Mouse (Mus musculus) lung, postnatal 4 days (tissue): ENCODE results near the gene Fam57b.

ENCODE experiments used
- DNase-seq, 2 experiments: peaks; one replicate each; pipeline ENCODE4 v3.0.0; 2021

The Fam57b gene

DNA sequence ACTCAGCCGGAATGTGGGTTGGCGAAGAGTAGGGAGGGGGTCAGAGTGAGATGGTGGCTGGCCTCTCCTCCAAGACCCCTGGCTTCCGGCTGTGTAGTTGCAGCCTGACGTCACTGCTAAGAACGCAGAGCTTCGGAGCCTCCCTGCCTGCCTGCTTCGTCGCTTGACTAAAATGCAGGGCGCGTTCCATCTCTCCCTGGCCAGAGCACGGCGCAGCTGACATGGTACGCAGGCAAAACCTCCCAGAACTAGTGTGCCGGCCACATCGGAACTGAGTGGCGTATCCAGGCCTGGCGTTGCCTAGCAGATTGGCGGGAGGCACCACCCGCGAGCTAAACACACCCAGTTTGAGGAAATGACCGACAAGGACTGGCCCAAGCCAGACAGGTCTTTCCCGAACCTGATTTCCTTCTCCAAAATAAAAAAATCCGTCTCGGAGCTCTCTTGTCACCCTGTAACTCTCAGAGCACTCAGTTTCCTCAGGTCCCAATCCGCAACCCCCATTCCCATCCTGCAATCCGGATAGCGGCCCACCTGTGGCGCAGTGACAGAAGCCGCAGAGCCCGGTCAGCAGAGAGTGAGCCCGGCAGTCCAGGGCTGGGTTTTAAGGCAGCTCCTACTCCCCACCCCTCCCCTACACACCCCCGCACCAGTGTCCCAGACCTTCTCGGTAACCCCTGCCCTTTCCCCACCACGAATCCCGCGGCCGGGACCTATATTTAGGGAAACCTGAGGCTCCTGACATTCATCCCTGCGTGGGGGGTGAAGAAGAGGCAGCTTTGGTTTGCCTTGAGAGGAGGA, 2.2 kb downstream of the Fam57b start:
- DNase-seq, result no peak

DNA sequence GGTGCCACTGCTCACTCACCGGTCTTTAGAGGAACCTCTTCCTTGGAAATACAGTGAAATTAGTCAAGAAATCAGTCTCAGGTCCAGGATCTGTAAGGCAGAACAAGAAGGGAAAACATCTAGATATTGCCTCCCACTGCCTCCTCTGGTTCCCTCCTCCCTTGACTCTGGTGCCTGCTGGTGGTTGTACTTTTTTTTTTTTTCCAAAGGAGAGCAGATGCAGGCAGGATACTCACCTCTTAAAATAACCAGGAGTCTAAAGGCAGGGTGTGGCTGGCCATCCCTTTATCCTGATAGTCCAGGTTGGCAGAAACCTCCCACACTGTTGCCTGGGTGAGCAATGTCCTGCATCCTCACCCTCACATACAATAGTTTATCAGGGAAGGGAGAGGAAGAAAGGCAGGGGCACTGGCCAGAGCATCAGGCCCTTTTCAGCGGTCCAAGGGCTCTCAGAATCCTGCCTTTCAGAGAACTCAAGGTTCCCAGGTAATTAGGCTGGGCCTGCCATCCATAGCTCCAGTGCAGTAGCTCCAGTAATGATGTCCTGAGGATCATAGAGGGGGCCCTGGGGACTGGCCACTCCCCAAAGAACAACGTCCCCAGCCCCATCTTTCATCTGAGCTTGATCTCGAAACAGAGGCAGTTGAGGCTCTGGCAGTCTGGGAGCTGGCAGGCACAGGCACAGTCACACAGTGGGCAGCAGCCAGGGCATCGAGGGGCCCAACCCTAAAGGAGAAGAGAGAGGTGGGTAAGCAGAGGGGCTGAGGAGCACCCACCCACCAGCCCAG, 3.0 kb downstream of the Fam57b start:
- no peak for DNase-seq

DNA sequence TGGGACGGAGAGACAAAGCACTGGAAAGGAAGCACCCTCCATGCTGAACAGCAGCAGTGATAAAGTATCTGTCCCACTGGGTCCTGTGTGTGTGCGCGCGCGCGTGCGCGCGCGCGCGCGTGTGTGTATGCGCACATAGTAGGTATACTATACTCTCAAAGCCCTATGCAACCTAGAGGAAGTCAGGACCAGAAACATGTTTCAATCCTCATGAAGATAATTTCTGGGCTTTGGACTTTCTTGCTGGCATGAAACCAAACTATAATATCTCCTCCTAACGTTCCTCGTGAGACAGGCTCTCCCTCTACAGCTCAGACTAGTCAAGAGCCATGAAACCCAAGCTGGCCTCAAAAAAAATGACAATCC, 3.6 kb downstream of the Fam57b start:
- DNase-seq, result no peak

DNA sequence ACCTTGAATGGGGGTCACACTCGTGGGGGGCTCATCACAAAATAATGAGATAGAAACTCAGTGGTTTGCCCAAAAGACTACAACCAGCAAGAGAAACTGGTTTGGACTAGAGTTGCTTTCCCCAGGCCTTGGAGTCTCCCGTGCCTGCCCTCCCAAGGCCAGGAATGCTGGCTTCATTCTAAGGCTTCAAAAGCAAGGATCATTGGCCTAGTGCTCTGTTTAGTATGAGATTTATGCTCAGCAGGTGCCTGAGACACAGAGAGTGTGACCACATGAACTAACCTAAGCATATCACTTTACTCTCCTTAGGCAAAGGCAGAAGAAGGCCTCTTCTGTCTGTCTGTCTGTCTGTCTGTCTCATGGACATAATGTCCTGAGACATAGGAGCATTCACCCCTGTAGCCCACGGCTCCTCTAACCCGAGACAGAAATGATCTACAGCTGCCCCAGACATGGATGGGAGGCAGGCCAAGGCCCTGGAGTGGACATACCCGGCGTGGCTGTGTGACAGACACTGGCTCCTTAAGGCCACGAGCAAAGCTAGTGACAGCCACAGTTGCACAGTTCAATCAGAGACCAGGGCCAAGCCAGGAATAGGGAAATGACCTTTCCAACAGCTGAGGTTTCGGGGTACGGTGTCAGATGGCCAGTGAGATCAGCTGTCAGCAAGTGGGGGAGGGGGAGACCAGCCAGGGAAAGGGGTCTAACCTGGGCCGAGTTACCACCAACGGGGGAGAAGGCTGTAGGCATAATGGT, 4.8 kb downstream of the Fam57b start:
- no peak for DNase-seq

DNA sequence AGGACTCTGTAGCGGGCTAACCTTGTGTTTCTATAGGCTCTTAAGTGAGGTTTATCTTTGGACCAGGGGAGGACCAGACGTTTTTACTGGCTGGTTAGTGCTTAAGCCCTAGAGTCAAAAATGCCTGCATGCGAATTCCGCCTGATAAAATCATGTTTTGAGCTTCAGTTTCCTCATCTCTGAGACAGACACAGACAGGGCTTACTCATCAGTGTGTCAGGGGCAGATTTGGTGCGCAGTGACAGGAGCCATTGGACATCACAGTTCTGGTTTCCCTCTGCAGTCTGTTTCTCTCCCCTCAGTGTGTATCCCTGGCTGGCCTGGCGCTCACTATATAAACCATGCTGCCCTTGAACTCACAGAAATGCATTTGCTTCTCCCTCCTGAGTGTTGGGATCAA, 5.7 kb downstream of the Fam57b start:
- DNase-seq, result no peak

DNA sequence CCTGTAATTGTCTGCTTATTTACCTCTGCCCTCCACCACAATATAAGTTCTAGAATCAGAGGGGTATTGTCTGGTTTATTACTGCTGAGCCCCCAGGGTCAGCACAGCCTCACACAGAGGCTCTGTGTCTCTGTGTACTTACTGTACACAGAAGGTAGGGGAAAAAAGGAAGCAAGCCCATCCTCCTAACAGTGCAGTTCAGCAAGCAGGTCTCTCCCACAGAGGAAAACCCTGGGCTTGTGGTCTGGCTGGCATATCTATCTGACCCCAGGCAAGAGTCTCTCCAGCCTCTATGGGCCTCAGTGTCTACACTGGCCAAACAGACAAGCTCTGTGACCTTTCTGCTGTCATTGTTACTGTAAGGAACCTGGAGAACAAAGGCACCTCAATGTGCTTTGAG, 6.3 kb downstream of the Fam57b start:
- no peak for DNase-seq

DNA sequence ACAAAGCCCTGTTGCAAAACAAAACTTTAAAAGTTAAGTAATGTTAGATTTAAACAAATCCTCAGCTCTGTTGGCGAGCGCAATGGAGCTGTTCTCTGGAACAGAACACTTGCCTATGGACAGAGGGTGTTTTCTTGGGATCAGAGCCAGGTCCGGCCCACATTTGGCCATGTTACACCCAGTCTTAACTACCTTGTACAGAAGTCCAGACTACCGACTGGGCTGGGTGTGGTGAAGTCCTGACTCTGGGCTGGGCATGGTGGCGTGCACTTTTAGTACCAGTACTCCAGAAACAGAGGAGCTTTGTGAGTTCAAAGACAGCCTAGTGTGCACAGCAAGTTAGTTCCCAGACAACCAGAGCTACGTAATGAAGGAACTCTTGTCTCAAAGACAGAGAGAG, 9.5 kb downstream of the Fam57b start:
- DNase-seq, result peak; percentile 53 to 75

DNA sequence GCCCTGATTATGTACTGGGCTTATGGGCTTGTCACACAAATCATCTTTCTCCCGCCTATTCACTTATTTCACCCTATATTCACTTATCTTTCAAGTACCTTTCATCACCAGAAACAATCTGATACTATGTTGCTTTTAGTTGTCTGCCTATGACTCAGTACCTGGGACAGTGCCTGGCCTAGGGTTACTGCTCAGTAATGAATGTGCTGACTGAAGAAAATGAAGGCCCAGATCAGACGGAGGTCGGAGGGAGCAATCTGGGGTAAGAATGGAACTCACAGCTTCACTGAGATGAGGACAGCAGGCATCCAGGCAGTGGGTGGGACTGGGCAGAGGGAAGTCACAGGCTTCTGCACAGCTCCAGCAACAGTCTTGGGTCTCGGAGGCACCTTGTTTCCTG, 9.9 kb downstream of the Fam57b start:
- DNase-seq, result no peak

DNA sequence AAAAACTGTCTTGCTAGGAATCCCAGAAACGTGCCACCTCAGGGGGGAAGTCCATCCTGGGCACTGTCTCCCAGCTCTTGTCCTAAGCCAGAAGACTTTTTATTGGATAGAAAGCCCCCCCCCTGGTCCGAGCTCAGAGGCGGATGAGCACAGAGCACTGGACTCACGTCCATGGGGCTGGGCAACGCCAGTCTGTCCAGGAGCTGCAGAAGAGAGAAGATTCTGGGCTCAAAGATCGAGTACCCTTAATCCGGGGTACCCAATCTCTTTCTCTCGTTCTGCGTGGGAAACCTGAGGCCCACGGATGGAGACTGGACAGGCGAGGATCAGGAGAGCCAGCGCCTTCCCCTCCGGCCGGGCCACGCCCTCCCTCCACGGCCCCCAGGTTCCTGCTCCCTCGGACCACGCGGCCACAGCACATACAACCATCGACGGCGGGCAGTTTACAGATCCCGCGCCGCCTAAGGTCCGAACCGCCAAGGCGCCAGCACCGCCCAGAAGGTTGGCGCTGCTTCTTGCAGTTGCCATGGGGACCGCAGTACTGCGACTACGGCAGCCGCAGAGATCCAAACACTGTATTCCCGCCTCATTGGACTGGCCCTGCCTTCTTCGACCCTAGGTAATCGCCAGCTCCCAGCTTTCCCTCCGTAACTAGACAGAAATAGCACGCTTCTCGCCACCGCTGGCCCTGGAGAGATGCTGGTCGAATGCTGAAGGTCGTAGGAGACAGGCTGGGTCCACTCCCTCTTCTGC, 11.4 kb downstream of the Fam57b start:
- peak; percentile 87 to 92 for DNase-seq

DNA sequence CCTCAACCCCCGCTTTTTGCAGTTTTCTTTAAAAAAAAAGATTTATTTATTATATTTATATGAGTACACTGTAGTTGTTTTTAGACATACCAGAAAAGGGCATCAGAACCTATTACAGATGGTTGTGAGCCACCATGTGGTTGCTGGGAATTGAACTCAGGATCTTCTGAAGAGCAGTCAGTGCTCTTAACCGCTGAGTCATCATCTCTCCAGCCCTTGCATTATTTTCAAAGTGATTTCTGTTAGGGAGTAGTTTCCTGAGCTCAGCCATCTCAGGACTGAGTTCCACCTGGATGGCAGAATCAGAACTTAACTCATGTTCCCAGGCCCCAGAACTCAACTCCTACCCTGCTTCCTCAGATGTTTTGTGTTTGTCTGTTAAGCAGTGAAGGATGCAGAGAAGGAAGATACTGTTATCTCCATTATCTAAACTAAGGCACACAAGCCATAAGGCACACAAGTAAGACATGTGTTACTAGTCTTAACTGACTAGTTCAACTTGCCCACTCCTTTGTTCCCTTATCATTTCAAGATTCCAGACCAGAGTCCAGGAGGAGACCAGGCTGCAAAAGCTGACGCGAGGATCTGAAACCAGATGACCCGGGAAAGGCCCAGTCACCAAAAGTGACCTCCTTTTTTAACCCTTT, 12.4 kb downstream of the Fam57b start:
- no peak for DNase-seq

DNA sequence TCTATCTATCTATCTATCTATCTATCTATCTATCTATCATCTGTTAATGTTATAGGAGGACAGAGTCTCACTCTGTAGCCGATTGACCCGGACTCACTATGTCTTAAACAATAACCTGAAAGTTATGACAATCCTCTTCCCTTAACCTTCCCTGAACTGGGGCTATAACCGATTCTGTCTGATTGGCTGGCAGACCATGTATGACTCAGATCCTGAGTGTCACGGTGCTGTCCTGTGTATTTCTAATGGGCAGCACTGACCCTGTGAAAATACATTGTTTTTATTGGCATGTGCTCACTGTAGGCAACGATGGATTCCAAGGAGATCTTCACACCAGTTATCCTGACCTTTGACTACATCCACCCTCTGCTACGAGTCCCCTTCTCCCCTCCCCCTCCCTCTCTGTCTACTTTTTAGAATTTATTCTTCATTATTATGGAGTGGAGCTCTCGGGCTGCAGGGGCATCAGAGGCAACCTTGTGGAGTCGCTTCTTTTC, 18.3 kb downstream of the Fam57b start:
- no peak for DNase-seq

DNA sequence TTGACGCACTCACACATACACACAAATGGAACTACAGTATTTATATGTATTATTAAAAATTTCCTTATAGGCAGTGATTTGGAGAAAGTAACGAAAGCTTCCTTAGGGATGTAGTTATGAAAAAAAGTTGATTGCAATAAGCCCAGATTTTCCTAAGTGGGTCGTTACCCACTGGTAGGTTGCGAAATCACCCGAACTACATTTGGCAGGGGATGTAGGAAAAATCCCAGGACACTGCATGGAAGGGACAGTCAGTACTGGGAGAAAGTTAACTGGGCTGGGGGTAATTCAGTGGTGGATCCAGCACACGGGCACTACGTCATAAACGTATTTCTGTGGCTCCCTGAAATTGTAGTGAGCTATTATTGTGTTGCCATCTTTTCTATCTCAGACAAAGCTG, 19.0 kb downstream of the Fam57b start:
- DNase-seq, result no peak

DNA sequence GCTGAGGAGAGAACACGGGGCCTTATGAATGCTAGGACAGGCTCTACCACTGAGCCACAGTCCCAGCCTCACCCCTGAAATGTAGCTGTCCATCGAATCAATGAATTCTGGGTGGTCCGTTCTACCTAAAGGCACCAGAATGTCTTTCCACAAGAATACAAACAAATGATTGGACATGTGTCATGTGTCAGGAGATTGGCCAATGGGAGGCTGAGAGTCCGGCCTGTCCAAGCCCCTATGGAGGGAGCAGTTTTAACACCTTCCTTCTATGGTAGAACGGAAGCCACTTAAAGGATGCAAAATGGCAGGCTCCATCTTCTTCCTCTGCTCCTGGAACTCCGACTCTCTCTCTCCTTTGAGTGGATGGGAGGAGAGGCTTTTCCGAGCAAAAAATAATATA, 20.1 kb downstream of the Fam57b start:
- DNase-seq, result no peak

DNA sequence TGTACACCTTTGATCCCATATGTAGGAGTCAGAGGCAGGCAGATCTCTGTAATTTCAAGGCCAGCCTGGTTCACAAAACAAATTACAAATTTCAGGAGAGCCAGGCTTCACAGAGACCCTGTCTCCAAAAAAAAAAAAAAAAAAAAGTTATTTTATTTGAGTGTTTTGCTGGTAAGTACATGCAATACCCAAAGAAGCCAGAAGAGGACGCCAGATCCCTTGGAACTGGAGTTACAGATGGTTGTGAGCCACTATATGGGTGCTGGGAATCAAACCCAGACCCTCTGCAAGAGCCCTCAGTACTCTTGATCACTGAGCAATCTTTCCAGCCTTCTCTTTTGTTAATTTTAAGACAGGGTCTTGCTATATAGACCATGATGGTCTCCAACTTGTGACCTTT, 21.4 kb downstream of the Fam57b start:
- no peak for DNase-seq

DNA sequence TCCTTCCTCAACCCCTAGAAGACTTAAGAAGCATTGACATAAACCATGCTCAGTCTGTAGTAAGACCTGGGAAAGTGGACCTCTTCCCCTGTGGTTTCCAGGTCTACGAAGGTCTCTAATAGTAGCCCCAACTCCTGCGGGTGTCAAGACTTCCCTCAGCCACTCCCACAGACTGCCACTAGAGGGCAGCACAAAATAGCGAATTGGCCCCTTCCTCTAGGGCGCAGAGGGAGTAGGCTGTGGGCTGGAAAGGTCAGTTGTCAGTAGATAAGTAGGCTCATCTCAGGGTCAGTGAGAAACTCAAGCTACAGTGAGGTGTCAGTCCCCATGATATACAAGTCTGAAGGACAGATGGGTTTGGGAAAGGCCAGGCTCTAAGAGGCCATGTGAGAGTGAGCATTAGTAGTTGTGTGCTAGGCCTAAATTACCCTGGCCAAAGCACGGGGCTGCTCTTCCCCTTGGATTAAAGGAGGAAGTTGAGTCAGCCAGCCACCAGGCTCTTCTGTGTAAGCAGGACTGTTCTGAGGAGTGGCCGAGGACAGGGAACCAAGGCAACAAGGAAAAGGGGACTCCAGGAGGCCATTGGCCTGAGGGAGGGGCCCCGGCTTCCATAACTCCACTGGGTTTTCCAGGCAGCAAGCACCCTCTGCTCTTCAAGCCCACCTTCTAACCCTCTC, 24.5 kb downstream of the Fam57b start:
- DNase-seq, result peak; percentile 66 to 87

DNA sequence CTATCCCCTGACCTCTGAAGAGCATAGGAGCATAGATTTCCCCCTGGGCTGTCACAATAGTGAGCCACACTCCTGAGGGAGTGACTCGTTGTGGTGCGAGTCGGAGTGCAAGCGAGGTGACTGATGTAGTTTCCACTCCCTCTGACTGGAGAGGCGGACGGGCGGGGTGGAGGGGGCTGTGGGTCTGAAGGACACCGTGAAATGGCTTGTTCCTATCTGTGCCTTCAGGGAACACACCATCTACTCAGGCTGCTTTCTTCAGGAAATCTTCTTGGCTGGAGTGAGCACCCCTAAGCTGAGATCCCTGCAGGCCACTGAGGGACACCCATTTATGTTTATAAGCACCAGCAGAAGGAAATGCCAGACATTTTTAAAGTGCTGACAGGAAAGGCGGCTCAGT, 25.3 kb downstream of the Fam57b start:
- DNase-seq, result no peak

DNA sequence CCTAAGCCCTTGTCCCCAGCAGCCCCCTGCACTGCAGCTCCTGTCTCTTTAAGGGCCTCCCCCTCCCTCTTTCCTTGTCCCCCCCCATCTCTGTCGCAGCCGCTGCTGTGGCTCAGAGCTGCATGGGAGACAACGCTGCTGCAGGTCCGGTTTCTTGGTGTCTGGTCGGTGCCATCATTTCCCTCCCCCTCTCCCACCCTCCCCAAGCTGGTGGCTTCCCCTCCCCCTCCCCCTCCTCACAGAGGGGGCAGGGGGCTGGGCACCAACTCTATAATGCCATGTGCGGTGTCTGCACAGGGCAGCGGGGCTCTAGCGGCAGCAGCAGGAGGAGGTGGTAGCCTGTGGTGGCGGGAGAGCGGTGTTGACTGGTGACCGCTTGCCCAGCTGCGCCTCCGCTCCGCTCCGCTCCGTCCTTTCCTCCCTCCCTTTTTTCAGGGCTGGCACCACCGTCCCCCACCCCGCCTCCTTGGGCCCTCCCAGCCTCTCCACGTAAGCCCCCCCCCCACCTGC, 25.8 kb downstream of the Fam57b start:
- DNase-seq, result no peak

DNA sequence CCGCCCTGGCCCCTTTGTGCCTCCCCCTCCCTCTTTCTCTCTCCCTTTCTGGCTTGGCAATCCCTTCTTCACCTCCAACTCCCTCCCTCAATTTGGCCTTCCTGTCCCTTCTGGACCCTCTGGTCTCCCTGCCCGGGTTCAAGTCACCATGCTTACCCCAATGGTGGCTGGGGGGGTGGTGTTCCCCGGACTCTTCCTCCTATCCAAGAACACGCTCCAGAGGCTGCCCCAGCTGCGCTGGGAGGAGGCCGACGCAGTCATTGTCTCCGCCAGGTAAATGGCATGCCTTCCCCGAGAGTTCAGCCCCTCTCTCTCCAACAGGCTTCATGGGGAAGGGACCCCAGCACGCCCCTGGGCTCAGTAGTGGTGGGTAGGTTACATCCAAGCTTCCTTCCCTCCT, 26.5 kb downstream of the Fam57b start:
- DNase-seq, result no peak

DNA sequence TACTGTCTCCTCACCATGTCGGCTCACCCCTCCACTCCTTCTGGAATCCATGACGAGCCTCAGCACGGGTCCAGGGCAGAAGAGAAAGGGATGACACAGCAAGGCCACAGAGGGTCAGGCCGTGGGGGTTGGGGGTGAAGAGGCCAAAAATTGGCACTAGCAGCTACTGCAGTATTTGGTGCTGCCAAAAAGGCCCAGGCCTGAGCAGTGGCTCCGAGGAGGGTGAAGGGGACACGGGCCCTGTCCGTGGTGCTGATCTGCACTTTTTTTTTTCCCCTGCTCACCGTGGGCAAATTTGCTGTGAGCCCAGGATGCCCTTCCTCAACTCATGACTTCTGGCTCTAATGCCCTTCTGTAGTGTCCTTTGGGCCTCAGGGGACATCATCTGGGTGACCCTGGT, 27.9 kb downstream of the Fam57b start:
- no peak for DNase-seq

DNA sequence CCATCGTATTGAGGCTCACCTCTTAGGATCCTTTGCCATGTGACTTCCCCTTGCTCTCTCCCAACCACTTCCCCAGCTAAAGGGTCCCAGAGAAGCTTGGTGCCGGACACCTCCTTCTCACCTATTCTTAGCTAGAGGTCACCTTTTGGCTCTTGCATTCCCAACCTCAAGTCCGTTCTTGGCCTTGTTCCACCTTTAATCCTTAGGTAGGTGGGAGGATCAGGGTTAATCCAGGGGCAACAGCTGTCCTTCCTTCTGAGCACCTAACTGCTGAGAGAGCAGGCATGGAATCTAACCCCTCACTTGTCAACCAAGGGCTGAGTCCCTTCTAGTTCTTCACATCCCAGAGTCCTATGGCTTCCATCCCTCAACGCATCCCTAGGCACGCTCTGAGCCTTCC, 28.5 kb downstream of the Fam57b start:
- no peak for DNase-seq

DNA sequence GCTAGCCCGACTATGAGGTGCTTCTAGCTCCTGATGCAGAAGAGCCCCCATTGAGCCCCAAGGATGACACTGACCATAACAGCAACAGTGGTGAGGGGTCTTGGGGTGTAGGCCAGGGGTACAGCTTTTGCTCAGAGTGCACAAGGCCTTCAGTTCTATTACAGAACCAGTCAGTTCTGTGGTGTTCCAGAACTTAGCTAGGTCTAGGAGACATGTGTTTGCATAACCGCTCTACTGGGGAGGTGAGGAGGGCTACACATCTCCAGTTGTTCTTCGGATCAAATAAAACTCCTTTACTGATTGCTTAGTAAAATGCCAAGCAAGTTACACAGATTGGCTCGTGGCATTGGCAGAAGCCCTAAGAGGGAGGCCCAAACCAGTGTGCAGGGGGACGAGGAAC, 34.1 kb downstream of the Fam57b start, which contains the start of gene 4930451I11Rik:
Gene 4930451I11Rik, minus strand, starts transcription at position 101 of the 400 bp plus-strand sequence.
- DNase-seq, result no peak
